Mouse (Mus musculus): ENCODE data around the gene Ypel4. TPM values are rescaled to one million over a fixed set of nuclear protein-coding genes. Genes with fewer than 3 reads are reported as not detected.
"Not testable (repeated sequence)": the region's sequence is repeated elsewhere in the genome, so short reads cannot be mapped to it uniquely, and the experiment has no call there.

Gene Ypel4
- total RNA-seq, 1 experiment from 2014 or later, result 9.3 TPM

- DNase-seq, result not testable (repeated sequence)
Observed at GRCm38 (mm10) chr2:84728191-84728590, 5.7 kb upstream of the Ypel4 start.

- DNase-seq, result no peak
Observed at GRCm38 (mm10) chr2:84731206-84731605, 2.7 kb upstream of the Ypel4 start.

GRCm38 (mm10) chr2:84732394-84732793 lies 1.5 kb upstream of the Ypel4 start:
- no peak for DNase-seq

GRCm38 (mm10) chr2:84734351-84734864 lies 550 bp downstream of the Ypel4 start:
- no peak for DNase-seq

- no peak for DNase-seq
Observed at GRCm38 (mm10) chr2:84734919-84735318, 1.1 kb downstream of the Ypel4 start.

- DNase-seq, result no peak
Observed at GRCm38 (mm10) chr2:84735346-84735920, 1.6 kb downstream of the Ypel4 start.

- DNase-seq, result no peak
Observed at GRCm38 (mm10) chr2:84736312-84737161, 2.7 kb downstream of the Ypel4 start.

- no peak for DNase-seq
Observed at GRCm38 (mm10) chr2:84737451-84737925, 3.6 kb downstream of the Ypel4 start.

GRCm38 (mm10) chr2:84738271-84738911 lies 4.5 kb downstream of the Ypel4 start:
- peak; percentile 25 for DNase-seq

GRCm38 (mm10) chr2:84740608-84741333 lies 6.9 kb downstream of the Ypel4 start:
- DNase-seq, result no peak

- no peak for DNase-seq
Observed at GRCm38 (mm10) chr2:84741841-84742450, 8.1 kb downstream of the Ypel4 start.

GRCm38 (mm10) chr2:84742451-84743283 lies 8.8 kb downstream of the Ypel4 start:
- DNase-seq, result no peak

- peak; percentile 68 for DNase-seq
Observed at GRCm38 (mm10) chr2:84743561-84743960, 9.7 kb downstream of the Ypel4 start, which contains the start of gene Gm19426. Gene Gm19426 (minus strand): TSS chr2:84743655.

GRCm38 (mm10) chr2:84744126-84744525 lies 10.3 kb downstream of the Ypel4 start:
- no peak for DNase-seq

GRCm38 (mm10) chr2:84750115-84750514 lies 16.3 kb downstream of the Ypel4 start:
- no peak for DNase-seq

GRCm38 (mm10) chr2:84756245-84756644 lies 22.4 kb downstream of the Ypel4 start:
- no peak for DNase-seq

GRCm38 (mm10) chr2:84757026-84757682 lies 23.3 kb downstream of the Ypel4 start:
- no peak for DNase-seq

GRCm38 (mm10) chr2:84758542-84759127 lies 24.8 kb downstream of the Ypel4 start:
- no peak for DNase-seq

GRCm38 (mm10) chr2:84760777-84761176 lies 26.9 kb downstream of the Ypel4 start:
- DNase-seq, result no peak

- no peak for DNase-seq
Observed at GRCm38 (mm10) chr2:84761309-84761708, 27.5 kb downstream of the Ypel4 start.
